Mouse (Mus musculus) kidney, postnatal 0 days (tissue): Measurements from ENCODE around the gene Ppdpf. TPM values are rescaled to one million over a fixed set of nuclear protein-coding genes. Genes with fewer than 3 reads are reported as not detected.
"Not testable (repeated sequence)": the region's sequence is repeated elsewhere in the genome, so short reads cannot be mapped to it uniquely, and the experiment has no call there.

Source experiments
- ATAC-seq: fragments of 200-750 bp; cut with Nextera tagmentation; replicated peaks from 2 replicates; pipeline ENCODE4 v1.8.0; 2017; ENCODE audit warnings: low read depth, moderate number of reproducible peaks, moderate TSS enrichment, moderate library complexity; ENCODE audit not compliant: low FRiP score
- DNase-seq: peaks from one replicate; pipeline ENCODE4 v3.0.0-alpha.2; 2016; ENCODE audit warnings: low spot score
- H3K27ac ChIP-seq: fragments of 300-500 bp; sonication (generic); 2 replicates; pipeline ENCODE4 v1.5.1; 2014; ENCODE audit warnings: mild to moderate bottlenecking
- H3K27me3 ChIP-seq: fragments of 300-500 bp; sonication (generic); 2 replicates; pipeline ENCODE4 v1.6.1; 2014; ENCODE audit warnings: low read length, mixed read lengths; ENCODE audit not compliant: insufficient read depth
- H3K36me3 ChIP-seq: fragments of 300-500 bp; sonication (generic); 2 replicates; pipeline ENCODE4 v1.6.1; 2014; ENCODE audit warnings: low read length, mixed read lengths; ENCODE audit not compliant: insufficient read depth
- H3K4me1 ChIP-seq: fragments of 300-500 bp; sonication (generic); replicated peaks from 2 replicates; pipeline ENCODE4 v1.6.1; 2014; ENCODE audit warnings: antibody characterized with exemption, low read length, mixed read lengths; ENCODE audit not compliant: insufficient read depth
- H3K4me2 ChIP-seq: fragments of 300-500 bp; sonication (generic); 2 replicates; pipeline ENCODE4 v1.6.1; 2014; ENCODE audit warnings: mild to moderate bottlenecking, low read length, moderate library complexity, mixed read lengths
- H3K4me3 ChIP-seq: fragments of 300-500 bp; sonication (generic); replicated peaks from 2 replicates; pipeline ENCODE4 v1.5.1; 2014; ENCODE audit warnings: low read depth, low read length
- H3K9ac ChIP-seq: fragments of 300-500 bp; sonication (generic); 2 replicates; pipeline ENCODE4 v1.6.1; 2014; ENCODE audit warnings: low read depth, low read length
- H3K9me3 ChIP-seq: fragments of 300-500 bp; sonication (generic); replicated peaks from 2 replicates; pipeline ENCODE4 v1.6.1; 2016; ENCODE audit warnings: low read length, inconsistent platforms, mixed read lengths
- CTCF ChIP-seq: IDR thresholded peaks from 2 replicates; pipeline ENCODE4 v1.5.1; 2016; ENCODE audit warnings: antibody characterized with exemption, low read depth, mild to moderate bottlenecking, moderate library complexity
- WGBS: fragments of 180-500 bp; shearing (Covaris S2); extraction: QIAGEN DNeasy Blood & Tissue Kit; methylation state at CpG from one replicate; pipeline ENCODE4 v1.1.7; 2014; 5-methylcytosine and 5-hydroxymethylcytosine counted together
- polyA plus RNA-seq: library from polyadenylated mRNA; unstranded; fragments of >200 nt; fragmentation: Nextera tagmentation; extraction: Ambion mirVana; gene quantifications from 2 replicates; pipeline ENCODE4 v1.2.1, GENCODE M21; 2015

Ppdpf gene
- polyA plus RNA-seq, 1 experiment from 2014 or later = 278 TPM

DNA sequence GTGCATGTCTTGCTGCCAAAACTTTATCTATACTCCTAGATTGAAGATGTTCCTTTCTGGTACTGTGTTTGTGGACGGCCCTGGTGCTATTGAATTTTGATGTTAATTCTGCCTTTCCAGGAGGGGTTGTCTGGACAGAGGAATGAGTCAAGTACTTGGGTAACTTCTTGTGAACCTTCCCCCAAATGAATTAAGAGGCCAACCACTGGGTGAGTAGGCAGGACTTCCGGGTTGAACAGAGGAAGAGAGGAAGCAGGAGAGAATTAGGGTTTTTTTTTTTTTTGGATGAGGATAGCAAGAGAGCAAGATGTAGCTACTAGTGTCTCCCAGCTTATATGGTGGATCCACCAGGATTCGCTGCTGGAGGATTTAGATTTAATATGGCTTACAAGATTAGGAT lies 9.0 kb upstream of the Ppdpf start:
- no peak overlapping the region for H3K9ac ChIP-seq
- no peaks in the 10 kb centered on the region for H3K36me3 ChIP-seq

DNA sequence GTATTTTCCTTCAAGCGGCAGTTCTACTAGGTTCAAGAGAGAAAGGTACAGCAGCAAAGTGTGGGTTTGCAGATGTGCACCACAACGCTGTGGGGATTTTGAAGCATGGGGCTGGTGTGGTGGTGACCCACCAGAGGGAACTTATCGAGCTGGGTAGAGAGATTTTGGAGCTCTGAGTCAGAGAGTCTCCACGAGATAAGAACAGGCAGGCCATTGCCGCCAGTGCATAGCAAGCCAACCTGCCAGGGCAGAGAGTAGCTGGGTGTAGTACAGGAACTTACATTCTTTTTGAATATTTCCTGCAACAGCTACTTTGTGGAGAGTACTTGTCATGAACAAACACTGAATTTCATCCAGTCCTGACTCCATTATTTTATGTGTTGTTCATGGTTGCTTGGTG lies 8.6 kb upstream of the Ppdpf start:
- Histone ChIP-seq H3K27me3 (no peaks in the 10 kb centered on the region), H3K27ac (no peak overlapping the region), H3K4me3 (no peak overlapping the region), H3K36me3 (no peaks in the 10 kb centered on the region), H3K9ac (no peak overlapping the region), H3K4me2 (no peak overlapping the region), H3K4me1 (no peaks in the 10 kb centered on the region), H3K9me3 (no peaks in the 10 kb centered on the region)
- ATAC-seq = no peak
- WGBS = 84% methylated on average over 5 of the region's 5 CpGs
- DNase-seq = no peak
- TF ChIP-seq CTCF = no peak

More for the DNA sequence above, 9.0 kb upstream of the Ppdpf start:
- H3K27me3 ChIP-seq = no peaks in the 10 kb centered on the region
- H3K27ac ChIP-seq = no peak overlapping the region
- no peaks in the 10 kb centered on the region for H3K4me1 ChIP-seq
- WGBS = 81% methylated on average over 3 of the region's 3 CpGs
- H3K9me3 ChIP-seq = no peaks in the 10 kb centered on the region
- ATAC-seq (no peak), DNase-seq (no peak)
- no peak overlapping the region for H3K4me3 ChIP-seq
- no peak for TF ChIP-seq CTCF
- no peak overlapping the region for H3K4me2 ChIP-seq

GRCm38 (mm10) chr2:181180898-181181297 lies 6.1 kb upstream of the Ppdpf start:
- no peak for TF ChIP-seq CTCF
- Histone ChIP-seq H3K4me2 (no peak overlapping the region), H3K27ac (no peak overlapping the region), H3K9ac (no peak overlapping the region), H3K4me3 (no peak overlapping the region), H3K9me3 (no peaks in the 10 kb centered on the region), H3K36me3 (no peaks in the 10 kb centered on the region), H3K4me1 (no peaks in the 10 kb centered on the region), H3K27me3 (no peaks in the 10 kb centered on the region)
- ATAC-seq (no peak), DNase-seq (no peak)
- WGBS = 62% methylated on average over 6 of the region's 6 CpGs

- Histone ChIP-seq H3K27me3 (no peaks in the 10 kb centered on the region), H3K4me2 (peak overlapping the region; percentile 72), H3K36me3 (0 out of 2 replicates have a peak, but pooled peaks cover 4% of the 10 kb centered on the region), H3K4me3 (peak overlapping the region; percentile 68), H3K9ac (peak overlapping the region; percentile 85; the same call in 1 of the 2 replicates), H3K27ac (peak overlapping the region; percentile 97), H3K9me3 (no peaks in the 10 kb centered on the region), H3K4me1 (peaks cover 6% of the 10 kb centered on the region; the same call in 1 of the 2 replicates)
- DNase-seq (peak; percentile 95), ATAC-seq (peak; percentile 66)
- WGBS = under 1% methylated on average over 14 of the region's 14 CpGs
- TF ChIP-seq CTCF = peak; percentile 97
Observed at GRCm38 (mm10) chr2:181186635-181187034, 412 bp upstream of the Ppdpf start.

GRCm38 (mm10) chr2:181188681-181189080 lies 1.6 kb downstream of the Ppdpf start:
- 38% methylated on average over 2 of the region's 2 CpGs for WGBS
- Histone ChIP-seq H3K27me3 (no peaks in the 10 kb centered on the region), H3K9ac (no peak overlapping the region), H3K4me3 (no peak overlapping the region), H3K4me2 (peak overlapping the region; percentile 24; the same call in 1 of the 2 replicates), H3K27ac (peak overlapping the region; percentile 73; the same call in 1 of the 2 replicates), H3K9me3 (no peaks in the 10 kb centered on the region), H3K36me3 (0 out of 2 replicates have a peak, but pooled peaks cover 4% of the 10 kb centered on the region), H3K4me1 (peaks cover 6% of the 10 kb centered on the region; the same call in 1 of the 2 replicates)
- TF ChIP-seq CTCF = no peak
- ATAC-seq (no peak), DNase-seq (peak; percentile 22)

GRCm38 (mm10) chr2:181189321-181189720 lies 2.3 kb downstream of the Ppdpf start:
- Histone ChIP-seq H3K4me1 (peaks cover 6% of the 10 kb centered on the region; the same call in 1 of the 2 replicates), H3K4me3 (no peak overlapping the region), H3K36me3 (0 out of 2 replicates have a peak, but pooled peaks cover 4% of the 10 kb centered on the region), H3K27me3 (no peaks in the 10 kb centered on the region), H3K9me3 (no peaks in the 10 kb centered on the region), H3K9ac (no peak overlapping the region), H3K4me2 (no peak overlapping the region), H3K27ac (peak overlapping the region; percentile 73; the same call in 1 of the 2 replicates)
- DNase-seq = no peak
- ATAC-seq = no peak
- no peak for TF ChIP-seq CTCF
- 94% methylated on average over 1 of the region's 1 CpGs for WGBS

- H3K36me3 ChIP-seq, H3K9me3 ChIP-seq, H3K27ac ChIP-seq, H3K9ac ChIP-seq, ATAC-seq, H3K4me2 ChIP-seq, H3K4me3 ChIP-seq, H3K4me1 ChIP-seq, DNase-seq, H3K27me3 ChIP-seq: not testable (repeated sequence)
- 73% methylated on average over 3 of the region's 4 CpGs for WGBS
Observed at GRCm38 (mm10) chr2:181191385-181191784, 4.3 kb downstream of the Ppdpf start.
